Mouse (Mus musculus): ENCODE results near the gene Defb45.
A peak's percentile ranks its signal among the peaks of the same experiment; 100 is the strongest.

Gene Defb45

GRCm38 (mm10) chr2:152607746-152608145 is 8.5 kb upstream of the Defb45 start:
- no peak for DNase-seq (ENCODE audit: low spot score)

GRCm38 (mm10) chr2:152604057-152604456 is 4.9 kb upstream of the Defb45 start, which contains the start of gene Defb36:
TSS of gene Defb36 (plus strand) at chr2:152604327.
- no peak for DNase-seq (ENCODE audit: low spot score)

GRCm38 (mm10) chr2:152601275-152601960 is 2.2 kb upstream of the Defb45 start:
- no peak for DNase-seq (ENCODE audit: low spot score)

- DNase-seq (ENCODE audit: low spot score) = no peak
Observed at GRCm38 (mm10) chr2:152600076-152600475, 877 bp upstream of the Defb45 start.

GRCm38 (mm10) chr2:152589021-152589420 is 10.2 kb downstream of the Defb45 start:
- no peak for DNase-seq (ENCODE audit: low spot score)

GRCm38 (mm10) chr2:152588450-152588849 is 10.7 kb downstream of the Defb45 start:
- DNase-seq (ENCODE audit: low spot score) = no peak

GRCm38 (mm10) chr2:152586926-152587560 is 12.2 kb downstream of the Defb45 start:
- DNase-seq (ENCODE audit: low spot score) = no peak

GRCm38 (mm10) chr2:152580612-152581011 is 18.6 kb downstream of the Defb45 start:
- DNase-seq (ENCODE audit: low spot score) = no peak

GRCm38 (mm10) chr2:152580107-152580506 is 19.1 kb downstream of the Defb45 start, which contains the start of gene Defb19:
TSS of gene Defb19 (minus strand) at chr2:152580312.
- DNase-seq (ENCODE audit: low spot score) = no peak

- DNase-seq (ENCODE audit: low spot score) = no peak
Observed at GRCm38 (mm10) chr2:152573484-152573883, 25.7 kb downstream of the Defb45 start.

- no peak for DNase-seq (ENCODE audit: low spot score)
Observed at GRCm38 (mm10) chr2:152572114-152572794, 26.9 kb downstream of the Defb45 start, which contains the start of gene Defb21. TSS of gene Defb21 (plus strand) at chr2:152572744.

GRCm38 (mm10) chr2:152570313-152570712 is 28.9 kb downstream of the Defb45 start:
- DNase-seq (ENCODE audit: low spot score) = no peak

- DNase-seq (ENCODE audit: low spot score) = no peak
Observed at GRCm38 (mm10) chr2:152569881-152570280, 29.3 kb downstream of the Defb45 start.

GRCm38 (mm10) chr2:152569038-152569437 is 30.2 kb downstream of the Defb45 start, which contains the start of gene Gm17416:
TSS of gene Gm17416 (plus strand) at chr2:152569338.
- no peak for DNase-seq (ENCODE audit: low spot score)

- DNase-seq (ENCODE audit: low spot score) = no peak
Observed at GRCm38 (mm10) chr2:152556655-152557054, 42.5 kb downstream of the Defb45 start.

GRCm38 (mm10) chr2:152553774-152554423 is 45.3 kb downstream of the Defb45 start:
- peak; percentile 52 for DNase-seq (ENCODE audit: low spot score)

- DNase-seq (ENCODE audit: low spot score) = no peak
Observed at GRCm38 (mm10) chr2:152548124-152548523, 51.1 kb downstream of the Defb45 start.

GRCm38 (mm10) chr2:152544691-152545090 is 54.5 kb downstream of the Defb45 start:
- peak; percentile 52 for DNase-seq (ENCODE audit: low spot score)

- DNase-seq (ENCODE audit: low spot score) = no peak
Observed at GRCm38 (mm10) chr2:152543478-152543877, 55.7 kb downstream of the Defb45 start.
